Mouse (Mus musculus) C2C12 (cell line): ENCODE results near the gene Olfr466.

Source experiments
- CTCF ChIP-seq: IDR thresholded peaks from one replicate; pipeline ENCODE4 v1.5.1; 2011; ENCODE audit not compliant: control insufficient read depth, insufficient read depth, insufficient read length
- MYOD1 ChIP-seq: IDR thresholded peaks from one replicate; pipeline ENCODE4 v1.6.1; 2011; ENCODE audit warnings: low read depth; ENCODE audit not compliant: control insufficient read depth, insufficient read length

- TF ChIP-seq CTCF: no peak
- no peak for TF ChIP-seq MYOD1
These were observed 22.8 kb upstream of the Olfr466 start for GRCm38 (mm10) chr13:65127063-65127847.
